12 mouse cellular contexts compared by ENCODE assay signal in genomic region chrX:12096783-12097526, GRCm38 (mm10).
"Had no signal": no experiment of that assay in that cellular context is flagged by ENCODE, and none has a peak within 500 bp of the region (broad histone marks: within the 10 kb centered on the region; RNA-seq: fewer than 3 reads in every experiment).

No protein-coding gene starts in this region.

- H3K36me3 ChIP-seq: limb, embryonic 15.5 days; liver, embryonic 13.5 days; midbrain, embryonic 13.5 days; stomach, embryonic 15.5 days had no signal

- H3K4me2 ChIP-seq: limb, embryonic 15.5 days; liver, embryonic 13.5 days; midbrain, embryonic 13.5 days; stomach, embryonic 15.5 days had no signal

- H3K4me1 ChIP-seq: limb, embryonic 15.5 days; liver, embryonic 13.5 days; stomach, embryonic 15.5 days had no signal

- H3K9ac ChIP-seq: limb, embryonic 15.5 days; liver, embryonic 13.5 days; midbrain, embryonic 13.5 days; stomach, embryonic 15.5 days had no signal

- H3K4me3 ChIP-seq: limb, embryonic 15.5 days; liver, embryonic 13.5 days; midbrain, embryonic 13.5 days; stomach, embryonic 15.5 days had no signal

- ATAC-seq: midbrain, embryonic 13.5 days had no signal

- H3K9me3 ChIP-seq: limb, embryonic 15.5 days; liver, embryonic 13.5 days; midbrain, embryonic 13.5 days; stomach, embryonic 15.5 days had no signal

- H3K27ac ChIP-seq: limb, embryonic 15.5 days; liver, embryonic 13.5 days; midbrain, embryonic 13.5 days; stomach, embryonic 15.5 days had no signal

- DNase-seq: kidney, postnatal 36 days; layer of hippocampus, adult 9-11 months; layer of hippocampus, postnatal 36 days; liver, embryonic 13.5 days; lung, adult 18-20 months; lung, postnatal 36 days; right cerebral cortex, postnatal 14 days; thymus, adult 2 months; thymus, postnatal 25 days had no signal
